Mouse (Mus musculus): Measurements from ENCODE around the gene Hhipl2. TPM values are rescaled to one million over a fixed set of nuclear protein-coding genes. Genes with fewer than 3 reads are reported as not detected.

The Hhipl2 gene
- polyA plus RNA-seq, 1 experiment from 2014 or later: 0.22 TPM

- whole genome bisulfite sequencing: 95% methylated on average over 3 of the region's 3 CpGs
- no peaks in the 10 kb centered on the region for H3K4me1 ChIP-seq
- no peak for ATAC-seq (ENCODE audit: low FRiP score, low read depth)
These were observed 14.6 kb upstream of the Hhipl2 start for GRCm38 (mm10) chr1:183403396-183403795.

GRCm38 (mm10) chr1:183414081-183414727 is 3.8 kb upstream of the Hhipl2 start:
- no peaks in the 10 kb centered on the region for H3K4me1 ChIP-seq
- 92% methylated on average over 15 of the region's 15 CpGs for WGBS
- no peak overlapping the region for H3K9ac ChIP-seq
- no peak overlapping the region for H3K4me3 ChIP-seq
- no peaks in the 10 kb centered on the region for H3K9me3 ChIP-seq
- no peak overlapping the region for H3K27ac ChIP-seq
- H3K27me3 ChIP-seq (replicated peaks): no peaks in the 10 kb centered on the region
- H3K4me2 ChIP-seq (replicated peaks): no peak overlapping the region
- peaks cover 28% of the 10 kb centered on the region for H3K36me3 ChIP-seq
- ATAC-seq (ENCODE audit: low FRiP score, low read depth): no peak

More at GRCm38 (mm10) chr1:183403396-183403795, 14.6 kb upstream of the Hhipl2 start:
- Histone ChIP-seq H3K4me2 (replicated peaks) (no peak overlapping the region), H3K27ac (no peak overlapping the region), H3K36me3 (peaks cover 66% of the 10 kb centered on the region), H3K9ac (no peak overlapping the region), H3K4me3 (no peak overlapping the region), H3K9me3 (no peaks in the 10 kb centered on the region), H3K27me3 (replicated peaks) (no peaks in the 10 kb centered on the region)

GRCm38 (mm10) chr1:183419741-183420140 is 1.7 kb downstream of the Hhipl2 start:
- H3K27me3 ChIP-seq (replicated peaks): no peaks in the 10 kb centered on the region
- no peak for ATAC-seq (ENCODE audit: low FRiP score, low read depth)
- H3K36me3 ChIP-seq: no peaks in the 10 kb centered on the region
- WGBS: 93% methylated on average over 7 of the region's 7 CpGs
- no peak overlapping the region for H3K27ac ChIP-seq
- no peak overlapping the region for H3K4me2 ChIP-seq (replicated peaks)
- no peaks in the 10 kb centered on the region for H3K4me1 ChIP-seq
- no peaks in the 10 kb centered on the region for H3K9me3 ChIP-seq
- no peak overlapping the region for H3K9ac ChIP-seq
- no peak overlapping the region for H3K4me3 ChIP-seq

GRCm38 (mm10) chr1:183420296-183420695 is 2.3 kb downstream of the Hhipl2 start:
- Histone ChIP-seq H3K27ac (no peak overlapping the region), H3K36me3 (no peaks in the 10 kb centered on the region), H3K4me2 (replicated peaks) (no peak overlapping the region), H3K4me3 (no peak overlapping the region), H3K9ac (no peak overlapping the region), H3K4me1 (no peaks in the 10 kb centered on the region), H3K9me3 (no peaks in the 10 kb centered on the region), H3K27me3 (replicated peaks) (no peaks in the 10 kb centered on the region)
- WGBS: 90% methylated on average over 10 of the region's 10 CpGs
- no peak for ATAC-seq (ENCODE audit: low FRiP score, low read depth)

- no peak overlapping the region for H3K4me3 ChIP-seq
- H3K27me3 ChIP-seq (replicated peaks): no peaks in the 10 kb centered on the region
- 94% methylated on average over 7 of the region's 7 CpGs for WGBS
- H3K27ac ChIP-seq: no peak overlapping the region
- H3K4me2 ChIP-seq (replicated peaks): no peak overlapping the region
- ATAC-seq (ENCODE audit: low FRiP score, low read depth): no peak
- H3K9me3 ChIP-seq: no peaks in the 10 kb centered on the region
- no peaks in the 10 kb centered on the region for H3K36me3 ChIP-seq
- no peak overlapping the region for H3K9ac ChIP-seq
- no peaks in the 10 kb centered on the region for H3K4me1 ChIP-seq
These were observed 6.1 kb downstream of the Hhipl2 start for GRCm38 (mm10) chr1:183424100-183424499.

DNA sequence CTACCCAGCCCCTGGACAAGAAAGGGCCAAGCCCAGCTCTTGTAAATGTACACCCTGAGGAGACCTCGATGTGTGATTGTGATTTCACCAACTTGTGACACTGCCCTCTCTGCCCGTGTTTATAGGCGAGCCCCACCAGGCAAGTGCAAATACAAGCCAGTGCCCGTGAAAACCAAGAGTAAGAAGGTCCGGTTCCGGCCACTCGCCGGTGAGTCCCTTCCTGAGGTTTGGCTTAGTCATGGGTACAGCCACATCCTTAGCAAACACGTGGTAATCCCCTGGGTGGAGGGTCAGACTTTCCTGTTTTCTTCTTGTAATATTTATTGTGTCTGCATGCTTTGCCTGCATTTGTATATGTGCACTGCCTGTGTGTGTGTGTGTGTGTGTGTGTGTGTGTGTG is 16.9 kb downstream of the Hhipl2 start:
- Histone ChIP-seq H3K4me1 (no peaks in the 10 kb centered on the region), H3K4me3 (no peak overlapping the region), H3K27ac (no peak overlapping the region), H3K4me2 (replicated peaks) (no peak overlapping the region), H3K9ac (no peak overlapping the region), H3K9me3 (no peaks in the 10 kb centered on the region), H3K27me3 (replicated peaks) (no peaks in the 10 kb centered on the region), H3K36me3 (no peaks in the 10 kb centered on the region)
- ATAC-seq (ENCODE audit: low FRiP score, low read depth): no peak
- 86% methylated on average over 9 of the region's 9 CpGs for WGBS

- H3K4me1 ChIP-seq: no peaks in the 10 kb centered on the region
- no peak for ATAC-seq (ENCODE audit: low FRiP score, low read depth)
- H3K36me3 ChIP-seq: no peaks in the 10 kb centered on the region
- no peaks in the 10 kb centered on the region for H3K27me3 ChIP-seq (replicated peaks)
- H3K9ac ChIP-seq: no peak overlapping the region
- WGBS: 33% methylated on average over 22 of the region's 22 CpGs
- H3K27ac ChIP-seq: no peak overlapping the region
- no peak overlapping the region for H3K4me3 ChIP-seq
- no peaks in the 10 kb centered on the region for H3K9me3 ChIP-seq
- peak overlapping the region; percentile 27; the same call in 1 of the 2 replicates for H3K4me2 ChIP-seq (replicated peaks)
These were observed 21.0 kb downstream of the Hhipl2 start for GRCm38 (mm10) chr1:183439036-183439435.

GRCm38 (mm10) chr1:183442015-183442774 is 24.2 kb downstream of the Hhipl2 start:
- no peak overlapping the region for H3K4me2 ChIP-seq (replicated peaks)

DNA sequence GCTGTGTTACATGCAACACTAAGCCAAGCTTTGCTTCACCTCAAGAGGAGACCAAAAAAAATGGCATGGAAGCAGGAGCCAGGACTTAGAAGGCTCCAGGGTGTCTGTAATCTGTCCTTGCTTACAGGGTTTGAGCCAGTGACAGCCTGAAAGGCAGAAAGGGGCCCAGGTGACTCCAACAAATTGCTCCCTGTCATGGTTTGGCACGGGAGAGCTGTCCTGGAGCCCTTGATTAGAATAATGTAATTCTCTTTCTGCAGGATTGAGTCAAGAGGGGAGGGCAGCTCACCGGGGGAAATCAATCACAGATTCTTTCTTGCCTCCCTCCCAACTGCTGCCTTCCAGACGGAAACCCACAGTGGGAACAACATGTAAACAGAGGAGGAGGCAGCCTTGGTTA is 35.1 kb downstream of the Hhipl2 start:
- WGBS: 29% methylated on average over 3 of the region's 3 CpGs
- no peak overlapping the region for H3K4me3 ChIP-seq
- H3K4me2 ChIP-seq (replicated peaks): no peak overlapping the region
- H3K9ac ChIP-seq: no peak overlapping the region
- H3K27me3 ChIP-seq (replicated peaks): no peaks in the 10 kb centered on the region
- no peak for ATAC-seq (ENCODE audit: low FRiP score, low read depth)
- no peaks in the 10 kb centered on the region for H3K36me3 ChIP-seq
- no peaks in the 10 kb centered on the region; the same call in 1 of the 2 replicates for H3K4me1 ChIP-seq
- no peak overlapping the region for H3K27ac ChIP-seq
- H3K9me3 ChIP-seq: peaks cover 6% of the 10 kb centered on the region; the same call in 1 of the 2 replicates

More at GRCm38 (mm10) chr1:183442015-183442774, 24.2 kb downstream of the Hhipl2 start:
- ATAC-seq (ENCODE audit: low FRiP score, low read depth): peak; percentile 73; the same call in 1 of the 2 replicates
- Histone ChIP-seq H3K36me3 (no peaks in the 10 kb centered on the region), H3K9me3 (no peaks in the 10 kb centered on the region), H3K27ac (no peak overlapping the region), H3K4me3 (no peak overlapping the region), H3K4me1 (no peaks in the 10 kb centered on the region), H3K9ac (no peak overlapping the region), H3K27me3 (replicated peaks) (no peaks in the 10 kb centered on the region)
- 28% methylated on average over 19 of the region's 19 CpGs for WGBS

Other genes with a start within 250 kb of the Hhipl2 start
- 11.5 and 12.4 TPM in 2 replicates for gene Disp1, start 196.7 kb upstream of the Hhipl2 start, polyA plus RNA-seq (2016; fragmentation: Nextera tagmentation; extraction: Ambion mirVana)
- 57.7 and 68.8 TPM in 2 replicates for gene Aida, start 121.6 kb upstream of the Hhipl2 start, polyA plus RNA-seq (2016; fragmentation: Nextera tagmentation; extraction: Ambion mirVana)
- gene Brox, start 120.9 kb upstream of the Hhipl2 start, polyA plus RNA-seq (2016; fragmentation: Nextera tagmentation; extraction: Ambion mirVana): 77.8 and 88.5 TPM in 2 replicates
- 111 and 125 TPM in 2 replicates for gene Mia3, start 48.7 kb upstream of the Hhipl2 start, polyA plus RNA-seq (2016; fragmentation: Nextera tagmentation; extraction: Ambion mirVana)
- 17.7 and 18.7 TPM in 2 replicates for gene Taf1a, start 29.2 kb upstream of the Hhipl2 start, polyA plus RNA-seq (2016; fragmentation: Nextera tagmentation; extraction: Ambion mirVana)